Mouse (Mus musculus): ENCODE measurements around the gene Has3. TPM values are rescaled to one million over a fixed set of nuclear protein-coding genes. Genes with fewer than 3 reads are reported as not detected.
A peak's percentile ranks its signal among the peaks of the same experiment; 100 is the strongest.
"Not testable (repeated sequence)": the region's sequence is repeated elsewhere in the genome, so short reads cannot be mapped to it uniquely, and the experiment has no call there.

Has3 gene
- polyA plus RNA-seq, 1 experiment from 2014 or later = 0.17 TPM

- H3K4me3 ChIP-seq = no peak overlapping the region
- no peaks in the 10 kb centered on the region for H3K9me3 ChIP-seq
- H3K4me1 ChIP-seq = peaks cover 12% of the 10 kb centered on the region
- no peaks in the 10 kb centered on the region for H3K27me3 ChIP-seq (replicated peaks; ENCODE audit: low read depth, poor library complexity, severe bottlenecking)
- H3K36me3 ChIP-seq (replicated peaks) = peaks cover 44% of the 10 kb centered on the region
- 90% methylated on average over 4 of the region's 4 CpGs for WGBS
- H3K27ac ChIP-seq (replicated peaks) = no peak overlapping the region
- DNase-seq (ENCODE audit: low spot score) = no peak
These were observed 55.4 kb downstream of the Has3 start for GRCm38 (mm10) chr8:106925446-106925845.

- Histone ChIP-seq H3K27me3 (replicated peaks; ENCODE audit: low read depth, poor library complexity, severe bottlenecking) (peaks cover 7% of the 10 kb centered on the region), H3K4me3 (no peak overlapping the region), H3K36me3 (replicated peaks) (peaks cover 26% of the 10 kb centered on the region), H3K9me3 (no peaks in the 10 kb centered on the region), H3K27ac (replicated peaks) (no peak overlapping the region), H3K4me1 (peaks cover 22% of the 10 kb centered on the region)
- WGBS = 49% methylated on average over 4 of the region's 4 CpGs
- peak; percentile 45 for DNase-seq (ENCODE audit: low spot score)
These were observed 57.2 kb downstream of the Has3 start for GRCm38 (mm10) chr8:106927247-106927646.

- WGBS = 97% methylated on average over 11 of the region's 11 CpGs
- not testable (repeated sequence) for H3K27ac ChIP-seq (replicated peaks); H3K9me3 ChIP-seq; DNase-seq (ENCODE audit: low spot score); H3K4me3 ChIP-seq
- Histone ChIP-seq H3K27me3 (replicated peaks; ENCODE audit: low read depth, poor library complexity, severe bottlenecking) (peaks cover 12% of the 10 kb centered on the region), H3K36me3 (replicated peaks) (peaks cover 17% of the 10 kb centered on the region), H3K4me1 (peaks cover 29% of the 10 kb centered on the region)
These were observed 58.1 kb downstream of the Has3 start for GRCm38 (mm10) chr8:106928182-106928581.

GRCm38 (mm10) chr8:106929155-106929913 is 59.3 kb downstream of the Has3 start:
- H3K4me3 ChIP-seq = no peak overlapping the region
- H3K4me1 ChIP-seq = peaks cover 29% of the 10 kb centered on the region
- no peaks in the 10 kb centered on the region for H3K9me3 ChIP-seq
- peak overlapping the region; percentile 55; the same call in 1 of the 2 replicates for H3K27ac ChIP-seq (replicated peaks)
- peaks cover 21% of the 10 kb centered on the region for H3K27me3 ChIP-seq (replicated peaks; ENCODE audit: low read depth, poor library complexity, severe bottlenecking)
- 41% methylated on average over 6 of the region's 6 CpGs for WGBS
- peaks cover 6% of the 10 kb centered on the region for H3K36me3 ChIP-seq (replicated peaks)
- peak; percentile 24 for DNase-seq (ENCODE audit: low spot score)

- no peaks in the 10 kb centered on the region for H3K9me3 ChIP-seq
- H3K36me3 ChIP-seq (replicated peaks) = peaks cover under 1% of the 10 kb centered on the region; the same call in 1 of the 2 replicates
- H3K4me1 ChIP-seq = peaks cover 30% of the 10 kb centered on the region
- no peak overlapping the region for H3K4me3 ChIP-seq
- no peak for DNase-seq (ENCODE audit: low spot score)
- WGBS = 74% methylated on average over 5 of the region's 5 CpGs
- no peak overlapping the region for H3K27ac ChIP-seq (replicated peaks)
- peaks cover 23% of the 10 kb centered on the region for H3K27me3 ChIP-seq (replicated peaks; ENCODE audit: low read depth, poor library complexity, severe bottlenecking)
These were observed 59.9 kb downstream of the Has3 start for GRCm38 (mm10) chr8:106929921-106930320.

- H3K27ac ChIP-seq (replicated peaks) = peak overlapping the region; percentile 51; the same call in 1 of the 2 replicates
- peak; percentile 62 for DNase-seq (ENCODE audit: low spot score)
- H3K36me3 ChIP-seq (replicated peaks) = no peaks in the 10 kb centered on the region
- peaks cover 44% of the 10 kb centered on the region for H3K4me1 ChIP-seq
- peak overlapping the region; percentile 46 for H3K4me3 ChIP-seq
- WGBS = 14% methylated on average over 22 of the region's 22 CpGs
- peaks cover 23% of the 10 kb centered on the region for H3K27me3 ChIP-seq (replicated peaks; ENCODE audit: low read depth, poor library complexity, severe bottlenecking)
- no peaks in the 10 kb centered on the region for H3K9me3 ChIP-seq
These were observed 62.5 kb downstream of the Has3 start for GRCm38 (mm10) chr8:106932376-106933065.

- no peak overlapping the region for H3K27ac ChIP-seq (replicated peaks)
- WGBS = 75% methylated on average over 4 of the region's 4 CpGs
- no peak for DNase-seq (ENCODE audit: low spot score)
- no peaks in the 10 kb centered on the region for H3K9me3 ChIP-seq
- H3K4me1 ChIP-seq = peaks cover 52% of the 10 kb centered on the region
- H3K27me3 ChIP-seq (replicated peaks; ENCODE audit: low read depth, poor library complexity, severe bottlenecking) = peaks cover 23% of the 10 kb centered on the region
- no peaks in the 10 kb centered on the region for H3K36me3 ChIP-seq (replicated peaks)
- no peak overlapping the region for H3K4me3 ChIP-seq
These were observed 63.6 kb downstream of the Has3 start for GRCm38 (mm10) chr8:106933506-106934143.

Other genes starting within 250 kb of the Has3 start
- gene Tango6, start 187.2 kb upstream of the Has3 start, polyA plus RNA-seq (2016; fragmentation: Nextera tagmentation; extraction: Ambion mirVana) = 16.3 and 16.8 TPM in 2 replicates
- gene Utp4, start 23.4 kb downstream of the Has3 start, polyA plus RNA-seq (2016; fragmentation: Nextera tagmentation; extraction: Ambion mirVana) = 100 and 103 TPM in 2 replicates
- 11.6 and 12.3 TPM in 2 replicates for gene Sntb2, start 65.5 kb downstream of the Has3 start, polyA plus RNA-seq (2016; fragmentation: Nextera tagmentation; extraction: Ambion mirVana)
- gene Vps4a, start 161.0 kb downstream of the Has3 start, polyA plus RNA-seq (2016; fragmentation: Nextera tagmentation; extraction: Ambion mirVana) = 65.7 and 66.0 TPM in 2 replicates
- 53.4 and 54.1 TPM in 2 replicates for gene Pdf, start 178.4 kb downstream of the Has3 start, polyA plus RNA-seq (2016; fragmentation: Nextera tagmentation; extraction: Ambion mirVana)
- gene Cog8, start 186.4 kb downstream of the Has3 start, polyA plus RNA-seq (2016; fragmentation: Nextera tagmentation; extraction: Ambion mirVana) = 40.5 and 41.3 TPM in 2 replicates
- 122 and 123 TPM in 2 replicates for gene Nip7, start 186.6 kb downstream of the Has3 start, polyA plus RNA-seq (2016; fragmentation: Nextera tagmentation; extraction: Ambion mirVana)
- not detected in 2 replicates for gene Tmed6, start 195.4 kb downstream of the Has3 start, polyA plus RNA-seq (2016; fragmentation: Nextera tagmentation; extraction: Ambion mirVana)
- 18.5 and 20.5 TPM in 2 replicates for gene Terf2, start 226.3 kb downstream of the Has3 start, polyA plus RNA-seq (2016; fragmentation: Nextera tagmentation; extraction: Ambion mirVana)

Measured in embryonic facial prominence, embryonic 10.5 days (tissue).